Mouse (Mus musculus) MEL (cell line): ENCODE measurements around the gene Dnm1.

Source experiments
- EP300 ChIP-seq, 2 experiments: IDR thresholded peaks; 2 replicates each; pipeline ENCODE4 v1.6.1; 2011; ENCODE audit warnings: improper control_type of control experiment in 2 of 2, low read length in 2 of 2, low read depth in 1 of 2, mild to moderate bottlenecking in 1 of 2
- MAFK ChIP-seq: IDR thresholded peaks from 2 replicates; pipeline ENCODE4 v1.6.1; 2011; ENCODE audit warnings: low read depth, mild to moderate bottlenecking, low read length, improper control_type of control experiment, borderline replicate concordance
- POLR2A ChIP-seq, 2 experiments: IDR thresholded peaks; 2 replicates each; pipeline ENCODE4 v1.6.1; 2011 to 2012; ENCODE audit warnings: low read length in 2 of 2, mild to moderate bottlenecking in 2 of 2, control low read depth in 1 of 2, improper control_type of control experiment in 1 of 2, low read depth in 1 of 2, moderate library complexity in 1 of 2; ENCODE audit not compliant: control insufficient read depth in 1 of 2, insufficient read depth in 1 of 2, poor library complexity in 1 of 2
- SIN3A ChIP-seq: IDR thresholded peaks from 2 replicates; pipeline ENCODE4 v1.6.1; 2012; ENCODE audit warnings: low read length, improper control_type of control experiment, inconsistent platforms

- no peak for TF ChIP-seq POLR2A (IDR thresholded peaks at IDR 0.05; ENCODE audit: control insufficient read depth in 1 of 2, insufficient read depth in 1 of 2, low read depth in 1 of 2, low read length in 2 of 2, poor library complexity in 1 of 2)
- no peak for TF ChIP-seq EP300 (IDR thresholded peaks at IDR 0.05; ENCODE audit: low read depth in 1 of 2, low read length in 2 of 2)
- TF ChIP-seq MAFK: no peak
- no peak for TF ChIP-seq SIN3A
Observed at GRCm38 (mm10) chr2:32317791-32318417, 35.2 kb downstream of the Dnm1 start.
